Mouse (Mus musculus) testis, adult 2 months (tissue): Measurements from ENCODE around the gene Gm42906.

Experiments used
- CTCF ChIP-seq: fragments of 200-500 bp; IDR thresholded peaks from 2 replicates; pipeline ENCODE4 v1.5.1; 2012; ENCODE audit warnings: low read depth, mild to moderate bottlenecking, inconsistent platforms, low read length, moderate library complexity; ENCODE audit not compliant: control insufficient read depth, insufficient read depth, insufficient replicate concordance
- POLR2A ChIP-seq: fragments of 200-500 bp; IDR thresholded peaks from 2 replicates; pipeline ENCODE4 v1.6.1; 2012; ENCODE audit warnings: low read depth, mild to moderate bottlenecking, inconsistent platforms, low read length, moderate library complexity; ENCODE audit not compliant: control insufficient read depth

- no peak for TF ChIP-seq CTCF
- TF ChIP-seq POLR2A: no peak
Measured at GRCm38 (mm10) chr5:151020031-151020820, 407.7 kb downstream of the Gm42906 start.
